Mouse (Mus musculus) forelimb bud, embryonic 11.5 days (tissue): Measurements from ENCODE around the gene Dpysl5.
A peak's percentile ranks its signal among the peaks of the same experiment; 100 is the strongest.

Source experiments
- DNase-seq: peaks from one replicate; pipeline ENCODE4 v3.0.0-alpha.2; 2012; ENCODE audit warnings: low read depth, low spot score

The Dpysl5 gene

DNA sequence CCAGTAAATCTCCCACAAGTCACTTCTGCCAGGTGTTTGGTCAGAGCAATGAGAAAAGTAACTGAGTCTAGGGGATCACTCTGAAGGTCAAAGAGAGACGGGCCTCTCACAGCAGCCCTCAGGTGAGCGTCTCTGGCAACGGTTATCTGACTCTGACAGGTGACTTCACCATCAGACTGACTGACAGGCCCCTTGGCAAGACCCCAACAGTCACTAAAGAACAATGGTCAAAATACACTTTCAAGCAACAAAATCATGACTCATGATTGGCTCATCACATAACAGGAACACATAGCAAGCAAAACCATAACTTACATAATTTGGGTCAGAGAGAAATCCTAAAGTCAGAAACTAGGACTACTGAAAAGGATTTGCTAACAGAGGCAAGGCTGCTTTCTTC lies 9.5 kb upstream of the Dpysl5 start:
- DNase-seq: no peak

DNA sequence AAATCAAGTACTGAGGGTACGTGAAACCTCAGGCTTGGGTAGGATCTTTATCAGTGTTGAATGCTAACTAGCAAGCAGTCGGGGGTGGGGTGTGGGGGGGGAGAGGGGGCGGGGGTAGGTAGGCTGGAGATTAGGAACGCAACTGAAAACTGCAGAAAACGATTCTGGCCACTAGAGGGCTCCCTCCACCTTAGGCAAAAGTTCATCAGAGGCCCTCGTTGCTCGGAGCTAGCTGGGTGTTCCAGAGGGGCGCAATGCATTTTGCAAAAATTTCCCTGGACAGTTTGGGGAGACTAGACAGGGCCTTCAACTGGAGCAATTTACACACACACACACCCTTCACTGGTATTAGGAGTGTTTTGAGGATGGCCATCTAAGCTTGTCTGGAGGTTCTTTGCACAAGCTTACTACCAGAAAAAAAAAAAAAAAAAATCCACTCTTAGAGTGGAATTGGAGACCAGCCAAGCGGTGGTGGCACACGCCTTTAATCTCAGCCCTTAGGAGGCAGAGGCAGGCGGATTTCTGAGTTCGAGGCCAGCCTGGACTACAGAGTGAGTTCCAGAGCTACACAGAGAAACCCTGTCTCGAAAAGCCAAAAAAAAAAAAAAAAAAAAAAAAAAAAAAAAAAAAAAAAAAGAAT lies 1.5 kb upstream of the Dpysl5 start:
- peak; percentile 92 for DNase-seq

- no peak for DNase-seq
Observed at GRCm38 (mm10) chr5:30710486-30710885, 878 bp upstream of the Dpysl5 start.

DNA sequence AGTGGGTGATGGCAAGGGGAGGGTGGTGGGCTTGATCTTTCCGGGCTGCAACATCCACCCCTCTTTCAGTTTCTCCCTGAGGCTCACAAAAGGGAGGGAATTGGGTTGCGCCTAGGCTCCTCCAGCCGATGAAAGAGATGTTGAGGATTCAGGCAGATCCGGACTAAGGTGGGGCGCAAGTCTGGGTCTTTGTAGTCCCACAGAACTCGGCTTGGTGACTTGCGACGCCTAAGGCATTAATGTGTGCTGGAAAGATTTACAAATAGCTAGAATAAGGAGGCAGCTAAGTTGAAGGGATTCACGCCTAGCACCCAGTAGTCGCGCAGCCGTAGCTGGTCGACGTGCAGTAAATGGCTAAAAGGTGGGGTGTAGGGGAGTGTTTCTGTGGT lies 632 bp downstream of the Dpysl5 start:
- DNase-seq: no peak

GRCm38 (mm10) chr5:30712441-30713298 lies 1.3 kb downstream of the Dpysl5 start:
- DNase-seq: peak; percentile 18

GRCm38 (mm10) chr5:30713299-30713675 lies 1.9 kb downstream of the Dpysl5 start:
- peak; percentile 4 for DNase-seq

- peak; percentile 5 for DNase-seq
Observed at GRCm38 (mm10) chr5:30713691-30714090, 2.3 kb downstream of the Dpysl5 start.

DNA sequence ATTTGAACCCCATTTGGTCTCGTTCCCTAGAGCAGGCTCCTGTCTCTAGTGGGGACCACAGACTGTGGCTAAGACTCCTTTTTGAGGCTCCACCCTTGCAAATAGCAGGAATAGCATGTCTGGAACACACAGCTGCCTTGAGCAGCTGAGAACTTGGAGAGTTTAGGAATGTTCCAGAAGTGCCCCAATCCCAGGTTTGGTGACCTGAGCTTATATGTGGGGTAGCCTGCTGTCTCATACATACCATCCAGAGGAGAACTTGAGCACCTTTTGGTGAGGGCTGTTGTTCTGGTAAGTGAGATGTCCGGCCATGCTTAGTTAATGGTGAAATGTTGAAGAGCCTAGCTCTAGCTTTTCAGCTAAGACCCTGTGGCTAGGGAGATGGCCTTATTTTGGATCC lies 4.9 kb downstream of the Dpysl5 start:
- no peak for DNase-seq

DNA sequence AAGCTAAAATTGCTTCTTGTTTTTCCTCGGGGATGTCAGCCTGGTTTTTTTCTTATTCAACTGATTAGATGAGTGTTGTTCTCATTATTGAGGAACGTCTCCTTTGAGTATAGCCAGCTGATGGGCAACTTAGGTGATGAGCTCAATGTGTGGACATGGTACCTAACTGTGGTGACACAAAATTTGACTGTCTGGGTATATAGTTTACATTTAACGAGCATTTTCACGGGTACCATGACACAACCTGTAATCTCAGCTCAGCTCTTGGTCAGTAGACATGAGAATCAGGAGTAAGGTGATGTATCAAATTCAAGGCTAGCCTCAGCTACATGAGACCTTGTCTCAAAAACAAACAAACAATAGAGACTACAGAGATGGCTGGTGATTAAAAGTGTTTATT lies 6.1 kb downstream of the Dpysl5 start:
- DNase-seq: no peak

DNA sequence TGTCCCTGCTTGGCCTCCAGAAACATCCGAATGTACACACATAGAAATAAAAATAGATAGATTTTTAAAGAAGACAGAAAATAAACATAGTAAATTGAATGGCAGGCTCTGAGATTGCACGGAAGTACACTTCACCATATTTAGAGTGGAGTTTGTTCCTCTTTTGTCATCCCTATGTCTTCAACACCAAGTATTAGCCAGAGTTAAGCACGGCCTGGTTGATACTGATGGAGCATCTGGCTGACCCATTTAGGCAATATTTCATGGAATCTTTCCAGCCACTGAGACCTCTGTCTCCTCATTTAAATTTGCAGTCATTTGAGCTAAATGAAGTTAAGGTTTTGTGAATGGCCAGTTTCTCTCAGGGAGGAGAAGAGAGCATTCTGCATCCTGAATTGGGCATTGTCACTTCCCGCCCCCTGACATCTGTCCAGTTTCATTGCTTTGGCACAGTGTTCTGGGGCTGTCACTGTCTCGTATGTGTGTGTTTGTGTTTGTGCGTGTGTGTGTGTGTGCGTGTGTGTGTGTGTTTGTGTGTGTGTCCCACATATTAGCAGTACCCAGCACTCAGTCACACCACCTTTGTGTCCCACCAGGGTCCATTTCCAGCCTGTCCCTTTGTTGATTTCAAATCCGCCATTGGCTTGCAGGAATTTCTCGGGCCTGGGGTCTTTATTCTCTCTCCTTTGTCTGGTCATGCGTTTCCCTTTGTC lies 6.8 kb downstream of the Dpysl5 start:
- DNase-seq: no peak

DNA sequence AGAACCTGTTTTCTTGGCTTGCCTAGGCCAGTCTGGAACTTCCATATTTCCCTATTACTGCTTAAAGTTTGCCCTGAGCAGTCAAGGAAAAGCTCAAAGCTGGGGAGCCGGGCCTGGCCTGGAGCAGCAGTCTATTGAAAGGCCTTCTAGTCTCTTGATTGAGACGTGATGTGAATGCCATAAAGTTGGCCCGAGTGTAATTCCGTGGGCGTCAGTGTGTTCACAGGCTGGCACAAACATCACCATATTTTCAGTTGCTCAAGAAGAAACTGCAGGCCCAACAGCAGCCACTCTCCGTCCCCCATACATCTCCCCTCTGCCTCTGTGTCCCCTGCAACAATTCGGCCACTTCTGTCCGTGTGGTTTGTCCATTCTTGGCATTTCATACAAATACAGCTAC lies 10.6 kb downstream of the Dpysl5 start:
- DNase-seq: no peak

DNA sequence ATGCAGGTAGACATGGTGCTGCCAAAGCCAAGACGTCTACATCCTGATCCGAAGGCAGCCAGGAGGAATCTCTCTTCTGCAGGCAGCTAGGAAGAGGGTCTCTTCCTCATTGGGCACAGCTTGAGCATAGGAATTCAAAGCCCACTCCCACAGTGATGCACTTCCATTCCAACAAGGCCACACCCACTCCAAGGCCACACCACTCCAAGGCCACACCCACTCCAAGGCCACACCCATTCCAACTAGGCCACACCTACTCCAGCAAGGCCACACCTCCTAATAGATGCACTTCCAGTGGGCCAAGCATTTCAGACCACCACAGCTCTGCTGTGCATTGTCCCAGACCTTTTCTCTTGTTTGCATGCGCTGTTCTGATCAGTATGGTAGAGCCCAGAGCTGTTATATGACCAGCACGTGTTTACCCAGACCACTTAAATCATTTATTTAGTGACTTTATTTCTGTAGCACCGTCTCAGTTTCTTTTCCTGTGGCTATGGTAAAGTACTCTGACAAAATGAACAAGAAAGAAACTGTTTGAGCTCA lies 14.9 kb downstream of the Dpysl5 start:
- DNase-seq: no peak

GRCm38 (mm10) chr5:30732511-30732910 lies 21.1 kb downstream of the Dpysl5 start:
- no peak for DNase-seq

DNA sequence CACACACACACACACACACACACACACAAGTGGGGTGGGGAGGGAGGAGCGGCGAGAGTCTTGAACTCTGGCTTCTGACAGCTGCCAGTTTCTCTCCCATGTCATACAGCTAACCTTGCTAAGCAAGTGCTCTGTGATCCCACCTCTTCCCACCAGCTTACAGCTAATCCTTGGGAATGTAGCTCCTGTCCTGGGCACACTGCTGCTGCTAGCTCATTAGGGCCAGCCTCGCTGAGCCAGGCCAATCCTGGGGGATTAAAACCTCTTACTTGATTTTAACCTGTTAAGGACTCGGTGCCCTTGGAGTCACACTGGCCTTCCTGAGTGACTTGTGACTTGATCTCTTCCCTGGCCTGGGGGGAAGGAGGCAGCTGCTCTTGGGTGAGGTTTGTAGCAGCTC lies 23.3 kb downstream of the Dpysl5 start:
- peak; percentile 11 for DNase-seq

DNA sequence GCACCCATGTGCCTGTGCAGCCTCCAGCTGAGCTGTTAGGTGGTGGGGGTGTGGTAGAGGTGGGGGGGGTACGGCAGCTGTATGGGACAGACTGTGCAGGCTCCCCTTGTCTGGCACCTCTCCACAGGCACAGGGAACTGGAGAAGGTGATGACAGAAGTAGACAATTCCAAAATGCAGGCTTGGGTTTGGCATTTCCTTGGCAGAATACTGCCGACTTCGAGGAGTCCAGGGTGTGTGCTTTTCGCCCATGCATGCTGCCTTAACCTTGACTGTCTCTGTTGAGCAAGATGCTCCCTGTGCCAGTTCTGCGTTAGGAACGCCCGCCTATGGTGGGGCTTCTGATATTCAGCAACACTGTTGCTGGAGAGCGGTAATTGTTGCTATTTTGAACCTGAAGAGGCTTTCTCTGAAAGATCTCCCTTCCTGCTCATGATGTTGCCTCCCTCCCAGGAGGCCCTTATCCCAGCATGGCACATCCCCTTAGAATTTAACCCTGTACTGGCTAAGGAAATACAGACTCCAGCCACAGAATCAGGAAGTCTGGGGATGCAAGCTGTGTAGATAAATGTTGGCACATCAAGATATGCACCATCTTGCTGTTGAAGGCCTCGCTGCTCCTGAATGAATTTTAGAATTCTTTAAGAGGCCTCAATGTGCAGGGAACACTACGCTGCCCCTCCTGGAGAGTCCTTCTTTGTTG lies 26.9 kb downstream of the Dpysl5 start:
- no peak for DNase-seq

DNA sequence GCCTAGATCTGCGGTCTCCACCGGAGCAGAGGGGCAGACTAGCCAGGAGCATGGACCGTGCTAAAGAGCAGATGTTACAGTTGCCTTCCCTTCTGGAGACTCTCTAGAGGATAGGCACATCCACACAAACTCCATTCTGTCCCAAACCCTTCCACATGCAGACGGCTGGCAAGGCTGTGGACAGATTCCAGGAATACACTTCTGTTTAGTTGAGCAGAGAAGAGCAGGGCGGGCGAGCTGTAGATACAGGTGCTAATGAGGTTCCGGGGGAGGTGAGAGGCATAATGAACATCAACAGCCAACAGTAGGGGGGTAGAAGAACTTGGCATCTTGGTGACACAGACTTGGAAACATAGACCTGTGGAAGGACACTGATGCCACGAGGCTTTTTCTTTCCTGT lies 28.2 kb downstream of the Dpysl5 start:
- no peak for DNase-seq

DNA sequence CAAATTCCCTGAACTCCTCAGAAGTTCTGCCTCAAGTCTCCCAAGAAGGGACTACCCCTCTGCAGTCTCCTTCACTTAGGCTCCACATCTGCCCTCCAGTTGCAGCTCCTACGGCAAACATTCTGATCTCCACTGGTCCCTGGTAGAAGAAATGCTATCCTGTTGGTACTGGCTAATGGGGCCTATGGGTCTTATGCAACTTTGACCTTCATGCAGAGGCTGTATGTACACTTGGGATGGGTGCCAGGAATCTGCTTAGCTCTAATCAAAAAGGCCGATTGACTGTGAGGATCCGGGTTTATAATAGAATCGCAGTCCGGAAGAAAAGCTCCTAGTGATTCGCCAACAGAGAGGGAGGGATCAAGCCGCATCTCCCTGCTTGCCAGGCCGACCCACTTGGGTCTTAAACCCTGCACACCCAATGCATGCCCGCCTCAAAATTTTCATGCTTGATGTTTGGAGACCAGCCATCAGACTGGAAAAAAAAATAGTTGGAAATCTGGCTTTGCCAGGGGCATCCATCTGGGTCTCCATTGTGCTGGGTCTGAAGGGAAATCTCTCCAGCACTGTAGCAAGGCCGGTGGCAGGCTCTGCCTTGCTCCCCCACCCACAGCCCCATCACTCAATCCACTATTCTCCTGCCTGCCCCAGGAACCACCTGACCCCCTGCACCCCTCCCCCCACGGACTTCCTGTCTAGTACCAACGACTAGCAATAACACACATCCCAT lies 38.4 kb downstream of the Dpysl5 start:
- DNase-seq: no peak

DNA sequence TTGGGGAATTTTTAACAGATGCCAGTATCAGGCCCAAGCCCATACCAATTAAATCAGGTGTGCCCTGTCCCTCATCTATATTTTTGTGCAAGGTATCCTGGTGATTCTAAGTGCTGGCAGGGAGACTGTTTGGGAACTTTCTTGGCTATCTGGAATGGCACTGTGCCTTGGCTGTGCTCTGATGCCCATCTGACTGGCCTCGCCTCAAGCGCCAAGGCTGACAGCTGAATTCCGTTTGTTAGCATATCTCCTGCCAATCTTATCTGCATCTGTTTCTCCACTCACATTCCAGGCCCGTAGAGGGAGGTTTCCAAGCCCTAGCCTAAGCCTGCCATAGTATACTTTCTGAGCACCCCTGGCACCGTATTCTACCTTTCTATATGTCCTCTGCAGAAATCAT lies 39.7 kb downstream of the Dpysl5 start:
- DNase-seq: no peak

- no peak for DNase-seq
Observed at GRCm38 (mm10) chr5:30753128-30753527, 41.8 kb downstream of the Dpysl5 start.

DNA sequence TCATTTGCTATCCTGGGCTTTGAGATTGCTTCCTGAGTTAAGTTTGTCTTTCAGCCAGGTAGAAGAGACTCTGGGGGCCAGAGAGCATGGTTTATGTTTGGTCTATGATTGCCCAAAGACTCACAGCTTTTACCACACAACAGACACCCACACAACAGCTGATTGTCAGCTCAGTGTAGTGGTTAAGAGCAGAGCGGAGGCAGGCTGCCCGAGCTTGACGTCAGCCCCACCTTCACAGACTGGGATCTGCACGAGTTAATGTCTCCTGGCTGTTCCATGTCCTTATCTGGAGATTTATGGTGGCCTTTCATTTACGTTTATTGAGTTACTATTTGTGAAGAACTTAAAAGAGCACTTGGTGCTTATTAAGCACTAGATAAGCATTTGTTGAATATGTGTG lies 43.9 kb downstream of the Dpysl5 start:
- no peak for DNase-seq
